Mouse (Mus musculus) forebrain, embryonic 12.5 days (tissue): ENCODE results near the gene Ccdc114. TPM values are rescaled to one million over a fixed set of nuclear protein-coding genes. Genes with fewer than 3 reads are reported as not detected.
"Not testable (repeated sequence)": the region's sequence is repeated elsewhere in the genome, so short reads cannot be mapped to it uniquely, and the experiment has no call there.

Experiments
- ATAC-seq: fragments of 200-750 bp; cut with Nextera tagmentation; 2 replicates; pipeline ENCODE4 v1.8.0; 2017; ENCODE audit warnings: moderate TSS enrichment; ENCODE audit not compliant: low FRiP score
- H3K27ac ChIP-seq: fragments of 300-500 bp; sonication (generic); 2 replicates; pipeline ENCODE4 v1.5.1; 2016; ENCODE audit warnings: mild to moderate bottlenecking
- H3K27me3 ChIP-seq: fragments of 300-500 bp; sonication (generic); 2 replicates; pipeline ENCODE4 v1.6.1; 2016; ENCODE audit warnings: mild to moderate bottlenecking
- H3K36me3 ChIP-seq: fragments of 300-500 bp; sonication (generic); replicated peaks from 2 replicates; pipeline ENCODE4 v1.6.1; 2016; ENCODE audit warnings: mild to moderate bottlenecking
- H3K4me1 ChIP-seq: fragments of 300-500 bp; sonication (generic); 2 replicates; pipeline ENCODE4 v1.6.1; 2016
- H3K4me2 ChIP-seq: fragments of 300-500 bp; sonication (generic); 2 replicates; pipeline ENCODE4 v1.6.1; 2016; ENCODE audit warnings: mild to moderate bottlenecking, moderate library complexity
- H3K4me3 ChIP-seq: fragments of 300-500 bp; sonication (generic); replicated peaks from 2 replicates; pipeline ENCODE4 v1.5.1; 2016; ENCODE audit warnings: mild to moderate bottlenecking
- H3K9ac ChIP-seq: fragments of 300-500 bp; sonication (generic); 2 replicates; pipeline ENCODE4 v1.6.1; 2016; ENCODE audit warnings: mild to moderate bottlenecking
- H3K9me3 ChIP-seq: fragments of 300-500 bp; sonication (generic); 2 replicates; pipeline ENCODE4 v1.6.1; 2016
- WGBS: fragments of 180-500 bp; shearing (Covaris S2); methylation state at CpG from one replicate; pipeline ENCODE4 v1.1.7; 2016; 5-methylcytosine and 5-hydroxymethylcytosine counted together
- polyA plus RNA-seq: library from polyadenylated mRNA; unstranded; fragments of >200 nt; fragmentation: Nextera tagmentation; extraction: Ambion mirVana; gene quantifications from 2 replicates; pipeline ENCODE4 v1.2.1, GENCODE M21; 2016

Gene Ccdc114
- polyA plus RNA-seq, result 2.7 and 4.7 TPM in 2 replicates

GRCm38 (mm10) chr7:45923762-45924428 lies at the start of gene Ccdc114:
Gene Ccdc114 (plus strand): TSS chr7:45924072.
- H3K36me3 ChIP-seq, result no peaks in the 10 kb centered on the region
- H3K27ac ChIP-seq, result peak within 1 kb of the TSS; percentile 78
- H3K4me3 ChIP-seq, result peak within 1 kb of the TSS; percentile 41
- H3K27me3 ChIP-seq, result peaks cover 29% of the 10 kb centered on the region
- H3K4me1 ChIP-seq, result peaks cover 11% of the 10 kb centered on the region
- ATAC-seq, result peak; percentile 56
- WGBS, result 6% methylated on average over 24 of the region's 24 CpGs
- no peaks in the 10 kb centered on the region for H3K9me3 ChIP-seq
- H3K4me2 ChIP-seq, result peak within 1 kb of the TSS; percentile 58
- H3K9ac ChIP-seq, result 0 out of 2 replicates have a peak within 1 kb of the TSS, but pooled peaks have one; percentile 9

DNA sequence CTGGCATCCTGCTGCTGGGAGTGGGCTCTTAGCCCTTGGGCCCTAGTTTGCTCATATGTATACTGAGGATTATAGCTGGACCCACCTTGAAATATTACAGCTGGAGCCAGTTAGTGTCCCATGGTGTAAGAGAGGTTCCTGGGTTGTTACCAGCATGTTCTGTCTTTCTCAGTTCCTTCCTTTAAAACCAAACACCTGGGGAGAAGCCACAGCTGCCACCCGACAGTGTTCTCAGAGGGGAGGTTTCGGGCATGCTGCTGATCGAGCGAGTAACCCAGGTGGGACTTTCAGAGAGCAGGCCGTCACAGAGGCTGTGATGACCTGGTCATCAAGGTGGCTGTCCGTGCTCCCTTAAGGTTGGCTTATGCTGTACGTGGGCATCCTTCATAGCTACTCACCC lies 47.0 kb upstream of the Ccdc114 start:
- no peaks in the 10 kb centered on the region for H3K9me3 ChIP-seq
- H3K36me3 ChIP-seq, result peaks cover 71% of the 10 kb centered on the region
- H3K9ac ChIP-seq, result no peak overlapping the region
- WGBS, result 97% methylated on average over 7 of the region's 7 CpGs
- ATAC-seq, result no peak
- H3K4me1 ChIP-seq, result peaks cover 16% of the 10 kb centered on the region
- no peak overlapping the region for H3K4me3 ChIP-seq
- H3K27me3 ChIP-seq, result peaks cover 2% of the 10 kb centered on the region
- H3K27ac ChIP-seq, result no peak overlapping the region
- no peak overlapping the region for H3K4me2 ChIP-seq

- H3K9me3 ChIP-seq, H3K4me3 ChIP-seq, H3K9ac ChIP-seq, H3K27ac ChIP-seq, ATAC-seq, H3K27me3 ChIP-seq, H3K4me2 ChIP-seq: not testable (repeated sequence)
- 96% methylated on average over 1 of the region's 1 CpGs for WGBS
- Histone ChIP-seq H3K4me1 (peaks cover 16% of the 10 kb centered on the region), H3K36me3 (peaks cover 85% of the 10 kb centered on the region)
Measured at GRCm38 (mm10) chr7:45878278-45878677, 45.6 kb upstream of the Ccdc114 start, which contains the start of gene Grin2d. Gene Grin2d (minus strand): TSS chr7:45878378.

- H3K9me3 ChIP-seq, result no peaks in the 10 kb centered on the region
- WGBS, result 97% methylated on average over 4 of the region's 4 CpGs
- no peak for ATAC-seq
- H3K4me3 ChIP-seq, result no peak overlapping the region
- peaks cover 97% of the 10 kb centered on the region for H3K36me3 ChIP-seq
- H3K4me1 ChIP-seq, result no peaks in the 10 kb centered on the region
- no peaks in the 10 kb centered on the region for H3K27me3 ChIP-seq
- H3K27ac ChIP-seq, result no peak overlapping the region
- no peak overlapping the region for H3K9ac ChIP-seq
- no peak overlapping the region for H3K4me2 ChIP-seq
Measured at GRCm38 (mm10) chr7:45880531-45880930, 43.3 kb upstream of the Ccdc114 start.

GRCm38 (mm10) chr7:45881011-45881410 lies 42.9 kb upstream of the Ccdc114 start:
- no peak overlapping the region for H3K27ac ChIP-seq
- H3K27me3 ChIP-seq, result no peaks in the 10 kb centered on the region
- H3K36me3 ChIP-seq, result peaks cover 94% of the 10 kb centered on the region
- 86% methylated on average over 2 of the region's 2 CpGs for WGBS
- H3K4me1 ChIP-seq, result no peaks in the 10 kb centered on the region
- H3K9me3 ChIP-seq, result no peaks in the 10 kb centered on the region
- ATAC-seq, result no peak
- H3K4me2 ChIP-seq, result no peak overlapping the region
- H3K4me3 ChIP-seq, result no peak overlapping the region
- no peak overlapping the region for H3K9ac ChIP-seq

DNA sequence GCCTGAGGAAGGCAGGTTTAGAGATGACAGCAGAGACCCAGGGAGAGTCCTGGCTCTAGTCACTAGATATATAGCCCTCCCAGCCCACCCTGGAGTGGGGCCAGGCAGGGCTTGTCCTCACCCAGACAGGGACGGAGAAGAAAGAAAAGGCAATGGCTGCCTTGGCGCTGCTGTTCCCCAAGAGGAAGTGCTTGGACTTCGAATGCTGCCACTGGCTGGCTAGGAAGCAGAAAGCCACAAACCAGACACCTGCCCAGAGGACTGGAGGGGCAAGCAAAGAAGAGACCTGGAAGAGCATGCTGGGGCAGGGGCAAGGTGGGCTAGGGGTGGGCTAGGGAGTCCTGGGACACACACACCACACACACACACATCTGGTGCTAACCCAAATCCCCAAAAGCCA lies 36.6 kb upstream of the Ccdc114 start:
- no peak overlapping the region for H3K9ac ChIP-seq
- ATAC-seq, result no peak

DNA sequence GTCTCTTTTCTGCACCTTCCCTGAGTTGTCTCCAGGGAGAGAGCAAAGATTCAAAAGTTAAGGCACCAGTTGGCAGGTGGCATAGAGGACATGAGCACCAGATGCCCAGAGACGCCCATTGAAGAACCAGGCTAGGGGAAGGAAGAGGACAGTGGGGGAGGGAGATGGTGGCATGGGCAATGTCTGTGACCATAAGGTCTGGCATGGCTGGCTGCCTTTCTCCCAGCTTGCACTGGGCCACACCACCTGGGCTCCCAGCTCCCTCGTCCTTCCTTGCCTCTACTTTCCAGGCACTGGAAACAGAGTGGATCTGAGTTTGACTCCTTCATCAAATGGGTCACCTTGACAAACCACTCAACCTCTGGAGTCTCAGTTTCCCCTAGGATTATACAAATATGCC lies 31.2 kb upstream of the Ccdc114 start:
- Histone ChIP-seq H3K9ac (no peak overlapping the region), H3K9me3 (no peaks in the 10 kb centered on the region), H3K36me3 (no peaks in the 10 kb centered on the region), H3K4me1 (peaks cover 11% of the 10 kb centered on the region), H3K27ac (no peak overlapping the region), H3K27me3 (peaks cover 9% of the 10 kb centered on the region), H3K4me3 (no peak overlapping the region), H3K4me2 (no peak overlapping the region)
- WGBS, result 86% methylated on average over 2 of the region's 2 CpGs
- ATAC-seq, result no peak

More for the DNA sequence above, 36.6 kb upstream of the Ccdc114 start:
- Histone ChIP-seq H3K4me3 (no peak overlapping the region), H3K27me3 (0 out of 2 replicates have a peak, but pooled peaks cover 4% of the 10 kb centered on the region), H3K36me3 (peaks cover 34% of the 10 kb centered on the region), H3K4me1 (no peaks in the 10 kb centered on the region), H3K27ac (no peak overlapping the region), H3K9me3 (no peaks in the 10 kb centered on the region), H3K4me2 (no peak overlapping the region)
- WGBS, result 63% methylated on average over 3 of the region's 3 CpGs

- ATAC-seq, result peak; percentile 37
- H3K9me3 ChIP-seq, result no peaks in the 10 kb centered on the region
- peak overlapping the region; percentile 48 for H3K4me3 ChIP-seq
- WGBS, result 85% methylated on average over 6 of the region's 6 CpGs
- no peak overlapping the region for H3K9ac ChIP-seq
- H3K27ac ChIP-seq, result no peak overlapping the region
- peaks cover 16% of the 10 kb centered on the region for H3K4me1 ChIP-seq
- H3K27me3 ChIP-seq, result peaks cover 9% of the 10 kb centered on the region
- no peaks in the 10 kb centered on the region for H3K36me3 ChIP-seq
- peak overlapping the region; percentile 85 for H3K4me2 ChIP-seq
Measured at GRCm38 (mm10) chr7:45895931-45896516, 27.8 kb upstream of the Ccdc114 start.

DNA sequence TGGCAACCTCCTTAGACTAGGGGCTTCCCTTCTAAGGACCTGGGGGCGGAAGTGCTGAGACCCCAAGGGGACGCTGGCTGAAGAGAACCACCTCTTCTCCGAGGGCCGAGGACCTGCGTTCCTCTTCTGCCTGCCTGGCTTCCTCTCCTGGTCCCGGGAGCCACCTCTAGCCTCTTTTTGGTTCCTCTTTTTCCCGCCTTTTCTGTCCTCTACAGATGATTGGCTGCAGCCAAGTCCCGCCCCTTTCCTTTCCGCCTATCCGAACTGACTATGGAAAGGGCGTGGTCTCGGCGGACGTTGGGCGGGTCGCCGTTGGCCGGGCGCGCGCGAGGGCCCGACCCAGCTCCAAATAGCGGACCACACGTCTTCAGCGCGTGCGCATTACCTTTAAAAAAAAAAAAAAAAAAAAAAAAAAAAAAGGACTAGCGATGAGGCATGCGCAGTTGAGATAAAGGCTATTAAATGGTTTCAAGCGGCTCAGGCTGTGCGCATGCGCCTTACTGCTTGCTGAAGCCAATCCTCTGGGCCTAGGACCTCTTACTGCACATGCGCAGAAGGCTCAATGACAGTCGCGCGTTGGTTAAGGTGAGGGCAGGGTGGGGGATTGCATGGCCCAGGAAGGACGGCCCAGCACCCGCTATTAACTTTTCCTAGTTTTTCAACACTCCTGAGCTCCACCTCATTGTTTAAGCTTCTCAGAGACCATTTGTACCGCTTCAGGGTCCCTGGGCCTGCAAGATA lies 27.2 kb upstream of the Ccdc114 start, which contains the start of the genes Syngr4 and Tmem143:
Gene Syngr4 (minus strand): TSS at position 198 of the 741 bp plus-strand sequence.
Gene Tmem143 (plus strand): TSS at position 425 of the 741 bp plus-strand sequence.
- Histone ChIP-seq H3K9ac (peak within 1 kb of the TSS; percentile 65), H3K27ac (peak within 1 kb of the TSS; percentile 56), H3K9me3 (no peaks in the 10 kb centered on the region), H3K36me3 (no peaks in the 10 kb centered on the region), H3K4me3 (peak within 1 kb of the TSS; percentile 48), H3K4me1 (peaks cover 16% of the 10 kb centered on the region), H3K27me3 (peaks cover 9% of the 10 kb centered on the region), H3K4me2 (peak within 1 kb of the TSS; percentile 85)
- whole genome bisulfite sequencing, result under 1% methylated on average over 40 of the region's 40 CpGs
- ATAC-seq, result peak; percentile 91

DNA sequence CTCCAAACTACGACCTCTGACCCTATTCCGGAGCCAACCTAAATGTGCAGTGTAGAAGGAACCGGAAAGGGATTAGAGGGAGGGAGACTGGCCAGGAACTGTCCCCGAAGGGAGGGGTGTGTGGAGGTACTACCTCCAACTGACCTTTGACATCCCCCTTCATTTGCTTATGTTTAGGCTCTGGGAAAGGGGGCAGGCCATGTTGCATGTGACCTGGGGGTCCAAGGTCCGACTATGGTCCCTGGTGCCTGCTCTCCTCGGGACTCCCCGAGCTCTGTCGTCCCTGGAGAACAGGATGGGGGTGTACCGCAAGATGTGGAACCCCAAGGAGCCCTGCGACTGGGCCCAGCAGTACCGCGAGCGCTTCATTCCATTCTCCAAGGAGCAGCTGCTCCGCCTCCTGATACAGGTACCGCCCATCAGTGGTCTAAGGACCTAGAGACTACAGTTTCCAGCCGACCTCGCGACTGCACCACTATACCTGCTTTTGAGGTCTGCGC lies 26.6 kb upstream of the Ccdc114 start:
- peaks cover 9% of the 10 kb centered on the region for H3K27me3 ChIP-seq
- H3K9me3 ChIP-seq, result no peaks in the 10 kb centered on the region

DNA sequence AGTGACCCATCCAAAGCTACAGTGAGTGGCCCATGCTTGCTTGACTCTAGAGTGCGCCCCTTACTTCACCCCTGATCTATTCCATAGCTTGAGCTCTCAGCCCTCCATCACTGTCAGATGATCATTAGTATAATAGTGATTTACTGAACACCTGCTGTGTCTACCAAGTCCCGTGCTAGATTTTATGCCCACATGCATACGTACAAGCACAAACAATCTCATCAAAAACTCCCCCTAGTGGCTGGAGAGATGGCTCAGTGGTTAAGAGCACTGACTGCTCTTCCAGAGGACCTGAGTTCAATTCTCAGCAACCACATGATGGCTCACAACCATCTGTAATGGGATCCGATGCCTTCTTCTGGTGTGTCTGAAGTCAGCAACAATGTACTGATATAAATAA lies 25.7 kb upstream of the Ccdc114 start:
- H3K4me1 ChIP-seq, result peaks cover 16% of the 10 kb centered on the region
- not testable (repeated sequence) for H3K4me3 ChIP-seq, ATAC-seq, H3K27me3 ChIP-seq, H3K9me3 ChIP-seq, H3K9ac ChIP-seq, H3K36me3 ChIP-seq, H3K27ac ChIP-seq
- WGBS, result 57% methylated on average over 4 of the region's 4 CpGs
- H3K4me2 ChIP-seq, result peak overlapping the region; percentile 85

More for the DNA sequence above, 26.6 kb upstream of the Ccdc114 start:
- Histone ChIP-seq H3K4me3 (peak overlapping the region; percentile 48), H3K4me2 (peak overlapping the region; percentile 85), H3K9ac (peak overlapping the region; percentile 65), H3K36me3 (no peaks in the 10 kb centered on the region), H3K4me1 (peaks cover 16% of the 10 kb centered on the region), H3K27ac (peak overlapping the region; percentile 56)
- ATAC-seq, result peak; percentile 49
- WGBS, result 1% methylated on average over 19 of the region's 19 CpGs

DNA sequence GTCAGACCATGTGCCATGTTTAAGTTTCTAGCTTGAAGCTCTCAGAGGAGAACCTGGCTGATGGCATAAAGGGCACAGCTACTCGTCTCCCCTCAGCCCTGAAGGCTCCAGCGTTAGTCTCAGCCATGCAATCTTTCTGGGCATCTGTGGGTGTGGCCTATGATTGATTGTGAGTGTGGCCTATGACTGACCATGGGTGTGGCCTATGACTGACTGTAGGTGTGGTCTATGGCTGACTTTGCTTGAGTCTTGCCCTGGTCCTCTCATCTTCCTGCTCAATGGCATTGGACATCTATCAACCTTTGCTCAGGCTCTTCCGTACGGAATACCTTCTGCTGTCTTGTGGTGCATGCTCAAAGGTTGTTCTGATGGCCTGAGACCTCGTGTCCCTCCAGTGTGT lies 22.3 kb upstream of the Ccdc114 start:
- no peak overlapping the region for H3K27ac ChIP-seq
- no peak overlapping the region for H3K4me2 ChIP-seq
- no peak overlapping the region for H3K9ac ChIP-seq
- WGBS, result 72% methylated on average over 5 of the region's 5 CpGs
- no peak overlapping the region for H3K4me3 ChIP-seq
- no peaks in the 10 kb centered on the region for H3K36me3 ChIP-seq
- H3K4me1 ChIP-seq, result peaks cover 11% of the 10 kb centered on the region
- no peaks in the 10 kb centered on the region for H3K9me3 ChIP-seq
- H3K27me3 ChIP-seq, result no peaks in the 10 kb centered on the region
- no peak for ATAC-seq
